Mouse (Mus musculus) midbrain, embryonic 13.5 days (tissue): ENCODE measurements at regions not wholly inside any gene's neighbourhood (a gene's known extent, or its start where the extent isn't known, plus 50 kb on each side); places are given as distances from the start of the nearest gene placed in this dataset.

Experiments
- ATAC-seq: fragments of 200-750 bp; cut with Nextera tagmentation; 2 replicates; pipeline ENCODE4 v1.8.0; 2017; ENCODE audit warnings: mild to moderate bottlenecking, moderate TSS enrichment, moderate library complexity
- H3K27ac ChIP-seq: fragments of 300-500 bp; sonication (generic); 2 replicates; pipeline ENCODE4 v1.5.1; 2015; ENCODE audit warnings: inconsistent platforms, mild to moderate bottlenecking, moderate library complexity
- H3K27me3 ChIP-seq: fragments of 300-500 bp; sonication (generic); 2 replicates; pipeline ENCODE4 v1.6.1; 2015; ENCODE audit warnings: mild to moderate bottlenecking, inconsistent platforms
- H3K36me3 ChIP-seq: fragments of 300-500 bp; sonication (generic); 2 replicates; pipeline ENCODE4 v1.6.1; 2015; ENCODE audit warnings: mild to moderate bottlenecking, inconsistent platforms
- H3K4me1 ChIP-seq: fragments of 300-500 bp; sonication (generic); replicated peaks from 2 replicates; pipeline ENCODE4 v1.6.1; 2015; ENCODE audit warnings: inconsistent platforms
- H3K4me2 ChIP-seq: fragments of 300-500 bp; sonication (generic); replicated peaks from 2 replicates; pipeline ENCODE4 v1.6.1; 2015; ENCODE audit warnings: moderate library complexity, mild to moderate bottlenecking, inconsistent platforms
- H3K4me3 ChIP-seq: fragments of 300-500 bp; sonication (generic); replicated peaks from 2 replicates; pipeline ENCODE4 v1.5.1; 2015; ENCODE audit warnings: mild to moderate bottlenecking, inconsistent platforms
- H3K9ac ChIP-seq: fragments of 300-500 bp; sonication (generic); replicated peaks from 2 replicates; pipeline ENCODE4 v1.6.1; 2015; ENCODE audit warnings: mild to moderate bottlenecking, inconsistent platforms
- H3K9me3 ChIP-seq: fragments of 300-500 bp; sonication (generic); 2 replicates; pipeline ENCODE4 v1.6.1; 2016; ENCODE audit warnings: mild to moderate bottlenecking, inconsistent platforms
- WGBS: fragments of 180-500 bp; shearing (Covaris S2); methylation state at CpG from one replicate; pipeline ENCODE4 v1.1.7; 2015; 5-methylcytosine and 5-hydroxymethylcytosine counted together

- Histone ChIP-seq H3K4me3 (no peak overlapping the region), H3K27me3 (no peaks in the 10 kb centered on the region), H3K27ac (no peak overlapping the region), H3K4me1 (no peaks in the 10 kb centered on the region), H3K9me3 (no peaks in the 10 kb centered on the region), H3K4me2 (no peak overlapping the region), H3K9ac (no peak overlapping the region), H3K36me3 (no peaks in the 10 kb centered on the region)
- no peak for ATAC-seq
- WGBS, result 87% methylated on average over 10 of the region's 10 CpGs
Measured at GRCm38 (mm10) chr1:33395733-33396132, 273.9 kb downstream of the Prim2 start.

- no peak for ATAC-seq
- H3K4me1 ChIP-seq, result no peaks in the 10 kb centered on the region
- no peak overlapping the region for H3K4me2 ChIP-seq
- no peak overlapping the region for H3K9ac ChIP-seq
- no peak overlapping the region for H3K27ac ChIP-seq
- WGBS, result 75% methylated on average over 5 of the region's 5 CpGs
- no peaks in the 10 kb centered on the region for H3K27me3 ChIP-seq
- H3K4me3 ChIP-seq, result no peak overlapping the region
- H3K9me3 ChIP-seq, result no peaks in the 10 kb centered on the region
- H3K36me3 ChIP-seq, result no peaks in the 10 kb centered on the region
Measured at GRCm38 (mm10) chr1:33394989-33395594, 274.5 kb downstream of the Prim2 start.

- Histone ChIP-seq H3K27me3 (no peaks in the 10 kb centered on the region), H3K27ac (no peak overlapping the region), H3K4me2 (no peak overlapping the region), H3K4me1 (no peaks in the 10 kb centered on the region), H3K9ac (no peak overlapping the region), H3K9me3 (no peaks in the 10 kb centered on the region), H3K4me3 (no peak overlapping the region), H3K36me3 (no peaks in the 10 kb centered on the region)
- WGBS, result 82% methylated on average over 7 of the region's 7 CpGs
- no peak for ATAC-seq
Measured at GRCm38 (mm10) chr1:33370796-33371195, 298.8 kb downstream of the Prim2 start.

DNA sequence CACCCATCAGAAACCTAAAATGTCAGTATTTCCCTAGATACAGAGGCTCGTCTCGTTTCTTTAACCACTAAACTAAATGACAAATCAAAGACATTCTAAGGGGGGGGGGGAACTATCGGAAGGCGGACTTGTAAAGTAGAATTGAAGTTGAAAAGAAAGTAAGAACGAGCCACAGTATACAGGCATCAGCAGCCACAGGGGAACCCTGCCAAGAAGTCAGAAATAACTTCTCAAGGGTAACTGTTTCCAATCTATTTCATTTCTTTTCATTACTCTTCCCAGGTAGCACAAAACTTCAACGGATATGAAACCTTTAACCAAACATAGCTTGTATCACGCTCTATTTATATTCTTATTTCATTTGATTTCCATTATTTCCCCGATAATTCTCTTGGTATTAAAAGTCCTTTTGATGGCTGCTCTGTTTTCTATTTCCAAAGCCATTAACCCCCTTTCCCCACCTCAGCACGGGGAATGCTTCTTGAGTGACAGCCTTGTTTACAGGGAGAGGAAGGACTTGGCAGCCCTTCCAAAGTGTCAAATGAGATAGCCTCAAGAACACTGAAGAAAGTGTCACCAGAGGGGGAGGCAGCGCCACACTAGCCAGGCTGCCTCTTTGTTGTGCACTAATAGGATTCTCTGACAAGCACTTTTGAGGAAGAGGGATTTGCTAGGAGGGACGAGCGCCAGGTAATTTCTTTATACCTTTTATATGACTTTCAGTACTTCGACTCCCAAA lies 306.7 kb downstream of the Prim2 start:
- ATAC-seq, result peak; percentile 80
- Histone ChIP-seq H3K27me3 (no peaks in the 10 kb centered on the region), H3K27ac (no peak overlapping the region), H3K4me3 (no peak overlapping the region), H3K9me3 (no peaks in the 10 kb centered on the region), H3K9ac (no peak overlapping the region), H3K4me1 (peaks cover 10% of the 10 kb centered on the region; the same call in 1 of the 2 replicates), H3K36me3 (no peaks in the 10 kb centered on the region), H3K4me2 (0 out of 2 replicates have a peak overlapping the region, but pooled peaks have one; percentile 3)
- WGBS, result 26% methylated on average over 13 of the region's 13 CpGs

DNA sequence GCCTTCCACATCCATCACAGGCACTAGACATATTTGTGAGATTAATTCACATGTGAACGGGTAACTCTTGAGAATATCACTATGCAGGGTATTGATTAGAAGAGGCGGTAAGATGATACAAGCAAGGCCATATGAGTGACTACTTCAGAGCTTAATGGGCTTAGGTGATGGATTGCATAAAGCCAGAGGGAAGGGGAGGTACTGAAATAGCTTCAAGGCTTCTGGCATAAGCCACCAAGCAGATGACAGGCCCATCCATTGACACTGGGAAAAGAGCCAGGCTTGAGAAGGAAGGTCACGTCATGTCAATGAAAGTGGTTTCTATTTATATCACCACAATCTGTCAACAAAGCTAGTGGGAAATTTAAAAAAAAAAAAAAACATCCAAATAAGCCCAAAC lies 335.5 kb downstream of the Prim2 start:
- no peak overlapping the region for H3K27ac ChIP-seq
- no peak overlapping the region for H3K4me2 ChIP-seq
- H3K9ac ChIP-seq, result no peak overlapping the region
- no peaks in the 10 kb centered on the region for H3K36me3 ChIP-seq
- ATAC-seq, result no peak
- H3K27me3 ChIP-seq, result no peaks in the 10 kb centered on the region
- no peaks in the 10 kb centered on the region for H3K4me1 ChIP-seq
- H3K9me3 ChIP-seq, result no peaks in the 10 kb centered on the region
- 87% methylated on average over 3 of the region's 3 CpGs for whole genome bisulfite sequencing
- no peak overlapping the region for H3K4me3 ChIP-seq
